Mouse (Mus musculus) heart, postnatal 4 days (tissue): ENCODE data around the gene Gm42420. TPM values are rescaled to one million over a fixed set of nuclear protein-coding genes. Genes with fewer than 3 reads are reported as not detected.

Experiments used
- DNase-seq: peaks from one replicate; pipeline ENCODE4 v3.0.0; 2021
- total RNA-seq, 2 experiments: library from RNA; stranded (reverse); gene quantifications; 2 replicates each; pipeline ENCODE4 v1.2.3; 2021

The Gm42420 gene
- total RNA-seq, 2 experiments from 2014 or later = not detected

GRCm38 (mm10) chr6:39573791-39574554 lies 11.6 kb upstream of the Gm42420 start, which contains the start of gene Adck2:
Gene Adck2, plus strand, starts transcription at chr6:39573873.
- DNase-seq = peak; percentile 80

- DNase-seq = peak; percentile 47
Observed at GRCm38 (mm10) chr6:39574555-39574869, 11.0 kb upstream of the Gm42420 start.

- DNase-seq = no peak
Observed at GRCm38 (mm10) chr6:39574951-39575350, 10.6 kb upstream of the Gm42420 start.

GRCm38 (mm10) chr6:39579552-39579951 lies 6.0 kb upstream of the Gm42420 start:
- DNase-seq = no peak

GRCm38 (mm10) chr6:39580558-39580957 lies 5.0 kb upstream of the Gm42420 start:
- DNase-seq = no peak

GRCm38 (mm10) chr6:39581087-39581784 lies 4.3 kb upstream of the Gm42420 start:
- DNase-seq = no peak

- DNase-seq = no peak
Observed at GRCm38 (mm10) chr6:39591481-39591880, 5.9 kb downstream of the Gm42420 start.

- peak; percentile 93 for DNase-seq
Observed at GRCm38 (mm10) chr6:39592401-39593214, 7.1 kb downstream of the Gm42420 start, which contains the start of gene Ndufb2. Gene Ndufb2, plus strand, starts transcription at chr6:39592574.

GRCm38 (mm10) chr6:39600851-39601250 lies 15.3 kb downstream of the Gm42420 start:
- no peak for DNase-seq

GRCm38 (mm10) chr6:39601828-39602227 lies 16.3 kb downstream of the Gm42420 start:
- no peak for DNase-seq

GRCm38 (mm10) chr6:39604565-39604964 lies 19.0 kb downstream of the Gm42420 start:
- DNase-seq = no peak

GRCm38 (mm10) chr6:39606056-39606455 lies 20.5 kb downstream of the Gm42420 start:
- no peak for DNase-seq

GRCm38 (mm10) chr6:39606862-39607261 lies 21.3 kb downstream of the Gm42420 start:
- DNase-seq = no peak

- no peak for DNase-seq
Observed at GRCm38 (mm10) chr6:39607365-39607764, 21.8 kb downstream of the Gm42420 start.

GRCm38 (mm10) chr6:39610207-39610606 lies 24.7 kb downstream of the Gm42420 start:
- no peak for DNase-seq

- DNase-seq = no peak
Observed at GRCm38 (mm10) chr6:39611296-39611695, 25.7 kb downstream of the Gm42420 start.

Other genes starting within 250 kb of the Gm42420 start
- 10 to 100 TPM; 27.9 to 34.3 TPM for gene Slc37a3, start 208.1 kb upstream of the Gm42420 start, total RNA-seq
- gene Rab19, start 204.6 kb upstream of the Gm42420 start, total RNA-seq = under 1 TPM; 0.17 to 0.23 TPM
- 10 to 100 TPM; 47.3 to 84.9 TPM for gene Mkrn1, start 165.3 kb upstream of the Gm42420 start, total RNA-seq
- gene Dennd2a, start 27.9 kb upstream of the Gm42420 start, total RNA-seq = 10 to 100 TPM; 26.1 to 27.5 TPM
- gene Adck2, start 11.9 kb upstream of the Gm42420 start, total RNA-seq = 10 to 100 TPM; 15.9 to 16.6 TPM
- gene Ndufb2, start 6.8 kb downstream of the Gm42420 start, total RNA-seq = 100 to 1,000 TPM; 406 to 449 TPM
- gene Braf, start 139.7 kb downstream of the Gm42420 start, total RNA-seq = 10 to 100 TPM; 22.3 to 23.0 TPM
- gene Mrps33, start 225.2 kb downstream of the Gm42420 start, total RNA-seq = 10 to 100 TPM; 81.4 to 95.1 TPM